In the genomic region with DNA sequence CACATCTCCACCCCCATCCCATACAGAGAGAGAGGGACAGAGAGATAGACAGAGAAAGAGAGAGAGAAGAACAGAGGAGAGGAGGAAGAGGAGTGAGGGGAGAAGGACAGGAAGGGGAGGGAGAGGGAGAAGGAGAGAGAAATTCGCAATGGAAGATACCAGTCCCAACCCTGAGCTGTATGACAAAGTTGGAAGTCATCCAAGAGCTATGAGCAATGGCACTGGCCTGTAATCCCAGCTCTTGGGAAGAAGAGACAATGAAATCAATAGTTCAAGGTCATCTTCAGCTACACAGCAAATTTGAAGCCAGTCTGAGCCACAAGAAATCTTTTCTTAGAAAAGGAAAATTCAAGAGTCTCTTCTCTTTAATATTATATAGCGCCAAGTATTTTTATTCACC, we compare ENCODE assay signal across 11 mouse cellular contexts.
DNase-seq lines count a peak whose midpoint lies in the region; ATAC-seq lines count a peak whose summit lies in the region.
"Had no signal": no experiment of that assay in that cellular context is flagged by ENCODE, and none has a peak within 500 bp of the region (broad histone marks: within the 10 kb centered on the region; RNA-seq: fewer than 3 reads in every experiment).

No protein-coding gene starts in this region.

- H3K4me3 ChIP-seq in hindbrain, embryonic 16.5 days (ENCODE audit: low read length): no peak overlapping the region
- H3K4me3 ChIP-seq in hindbrain, embryonic 13.5 days: no peak overlapping the region
- no peak overlapping the region for H3K4me3 ChIP-seq in midbrain, embryonic 16.5 days (ENCODE audit: low read depth, low read length)
- no peak overlapping the region for H3K4me3 ChIP-seq in midbrain, embryonic 13.5 days (replicated peaks)
- H3K4me3 ChIP-seq in heart, embryonic 10.5 days: no peak overlapping the region
- H3K4me3 ChIP-seq: left cerebral cortex, adult 2 months; midbrain, embryonic 12.5 days had no signal

- 73% methylated on average over 2 of the region's 2 CpGs for WGBS in hindbrain, embryonic 16.5 days
- 79% methylated on average over 2 of the region's 2 CpGs for WGBS in hindbrain, embryonic 13.5 days
- 68% methylated on average over 2 of the region's 2 CpGs for WGBS in midbrain, embryonic 16.5 days
- WGBS in midbrain, embryonic 13.5 days: 77% methylated on average over 2 of the region's 2 CpGs
- WGBS in heart, embryonic 10.5 days: 62% methylated on average over 2 of the region's 2 CpGs

- no peak overlapping the region for H3K9ac ChIP-seq in hindbrain, embryonic 16.5 days (ENCODE audit: low read depth, low read length)
- no peak overlapping the region for H3K9ac ChIP-seq in hindbrain, embryonic 13.5 days
- H3K9ac ChIP-seq in midbrain, embryonic 16.5 days (ENCODE audit: low read depth, low read length): no peak overlapping the region
- H3K9ac ChIP-seq in midbrain, embryonic 13.5 days (replicated peaks): no peak overlapping the region
- H3K9ac ChIP-seq: midbrain, embryonic 12.5 days had no signal

- H3K4me2 ChIP-seq in hindbrain, embryonic 16.5 days (ENCODE audit: low read length): no peak overlapping the region
- H3K4me2 ChIP-seq in hindbrain, embryonic 13.5 days: no peak overlapping the region
- no peak overlapping the region for H3K4me2 ChIP-seq in midbrain, embryonic 16.5 days (ENCODE audit: low read length)
- no peak overlapping the region for H3K4me2 ChIP-seq in midbrain, embryonic 13.5 days (replicated peaks)
- H3K4me2 ChIP-seq: midbrain, embryonic 12.5 days had no signal

- no peaks in the 10 kb centered on the region for H3K4me1 ChIP-seq in hindbrain, embryonic 16.5 days (ENCODE audit: control insufficient read depth, insufficient read depth, low read depth, low read length)
- H3K4me1 ChIP-seq in hindbrain, embryonic 13.5 days (replicated peaks): no peaks in the 10 kb centered on the region
- no peaks in the 10 kb centered on the region for H3K4me1 ChIP-seq in midbrain, embryonic 16.5 days (ENCODE audit: control insufficient read depth, insufficient read depth, low read length)
- H3K4me1 ChIP-seq in midbrain, embryonic 13.5 days (replicated peaks): no peaks in the 10 kb centered on the region; the same call in 1 of the 2 replicates
- no peaks in the 10 kb centered on the region for H3K4me1 ChIP-seq in heart, embryonic 10.5 days
- H3K4me1 ChIP-seq: midbrain, embryonic 12.5 days had no signal

- H3K36me3 ChIP-seq in hindbrain, embryonic 16.5 days (ENCODE audit: control insufficient read depth, insufficient read depth, low read length): no peaks in the 10 kb centered on the region
- H3K36me3 ChIP-seq in hindbrain, embryonic 13.5 days: no peaks in the 10 kb centered on the region
- H3K36me3 ChIP-seq in midbrain, embryonic 16.5 days (ENCODE audit: control insufficient read depth, insufficient read depth, low read length): no peaks in the 10 kb centered on the region
- no peaks in the 10 kb centered on the region for H3K36me3 ChIP-seq in midbrain, embryonic 13.5 days
- H3K36me3 ChIP-seq in heart, embryonic 10.5 days: no peaks in the 10 kb centered on the region
- H3K36me3 ChIP-seq: midbrain, embryonic 12.5 days had no signal

- DNase-seq in adrenal gland, postnatal 14 days: peak; percentile 16
- no peak for DNase-seq in adrenal gland, postnatal 4 days (ENCODE audit: low spot score in 2 of 2)
- no peak for DNase-seq in yolk sac, embryonic 10.5 days (ENCODE audit: low spot score)
- no peak for DNase-seq in heart, embryonic 10.5 days (ENCODE audit: low spot score)
- DNase-seq: gastrocnemius, postnatal 10 days had no signal

- no peak overlapping the region for H3K27ac ChIP-seq in hindbrain, embryonic 16.5 days (ENCODE audit: low read depth, low read length)
- H3K27ac ChIP-seq in hindbrain, embryonic 13.5 days: no peak overlapping the region
- no peak overlapping the region for H3K27ac ChIP-seq in midbrain, embryonic 16.5 days (ENCODE audit: low read length)
- no peak overlapping the region for H3K27ac ChIP-seq in midbrain, embryonic 13.5 days
- H3K27ac ChIP-seq in heart, embryonic 10.5 days: no peak overlapping the region
- H3K27ac ChIP-seq: left cerebral cortex, adult 2 months; midbrain, embryonic 12.5 days had no signal

- H3K9me3 ChIP-seq in hindbrain, embryonic 16.5 days (ENCODE audit: control insufficient read depth, low read length): no peaks in the 10 kb centered on the region
- no peaks in the 10 kb centered on the region for H3K9me3 ChIP-seq in hindbrain, embryonic 13.5 days
- no peaks in the 10 kb centered on the region for H3K9me3 ChIP-seq in midbrain, embryonic 16.5 days (replicated peaks; ENCODE audit: control insufficient read depth, low read length, poor library complexity, severe bottlenecking)
- H3K9me3 ChIP-seq in midbrain, embryonic 13.5 days: no peaks in the 10 kb centered on the region
- H3K9me3 ChIP-seq in heart, embryonic 10.5 days: no peaks in the 10 kb centered on the region
- H3K9me3 ChIP-seq: midbrain, embryonic 12.5 days had no signal

- ATAC-seq in hindbrain, embryonic 16.5 days: peak; percentile 20; the same call in 1 of the 2 replicates
- no peak for ATAC-seq in hindbrain, embryonic 13.5 days (ENCODE audit: low FRiP score)
- 0 out of 2 replicates have a peak, but pooled peaks have one; percentile 8 for ATAC-seq in midbrain, embryonic 16.5 days
- ATAC-seq in midbrain, embryonic 13.5 days: no peak

- no peaks in the 10 kb centered on the region for H3K27me3 ChIP-seq in hindbrain, embryonic 16.5 days (replicated peaks; ENCODE audit: control insufficient read depth, insufficient read depth, low read length)
- no peaks in the 10 kb centered on the region for H3K27me3 ChIP-seq in hindbrain, embryonic 13.5 days
- no peaks in the 10 kb centered on the region for H3K27me3 ChIP-seq in midbrain, embryonic 16.5 days (ENCODE audit: control insufficient read depth, insufficient read depth, low read depth, low read length)
- no peaks in the 10 kb centered on the region for H3K27me3 ChIP-seq in midbrain, embryonic 13.5 days
- no peaks in the 10 kb centered on the region for H3K27me3 ChIP-seq in heart, embryonic 10.5 days (ENCODE audit: insufficient read depth, poor library complexity, severe bottlenecking)
- H3K27me3 ChIP-seq: midbrain, embryonic 12.5 days had no signal

Comparison
In these comparisons a context has a peak if more than half of its experiments do, and no peak if none do; other contexts are left out.
1. ATAC-seq: peak in hindbrain, embryonic 16.5 days (single experiment) and midbrain, embryonic 16.5 days (single experiment); none in hindbrain, embryonic 13.5 days (single experiment) and midbrain, embryonic 13.5 days (single experiment).